Mouse (Mus musculus) c-Kit-positive CD71-positive TER-119-negative erythroid progenitor cells, embryonic 14.5 days (primary cell): ENCODE data around the gene Mrpl33.
"Not testable (repeated sequence)": the region's sequence is repeated elsewhere in the genome, so short reads cannot be mapped to it uniquely, and the experiment has no call there.

Experiments used
- DNase-seq: peaks from one replicate; pipeline ENCODE4 v3.0.0-alpha.2; 2013; ENCODE audit warnings: low read depth

The Mrpl33 gene

GRCm38 (mm10) chr5:31596481-31597429 is at the start of gene Mrpl33:
Gene Mrpl33 (plus strand): TSS chr5:31596935.
- DNase-seq, result peak; percentile 33

- DNase-seq, result no peak
Observed at GRCm38 (mm10) chr5:31559401-31559800, 37.3 kb upstream of the Mrpl33 start.

- DNase-seq, result no peak
Observed at GRCm38 (mm10) chr5:31560352-31560751, 36.4 kb upstream of the Mrpl33 start.

GRCm38 (mm10) chr5:31562036-31562666 is 34.6 kb upstream of the Mrpl33 start:
- DNase-seq, result no peak

- peak; percentile 51 for DNase-seq
Observed at GRCm38 (mm10) chr5:31563496-31563895, 33.2 kb upstream of the Mrpl33 start.

GRCm38 (mm10) chr5:31563905-31564304 is 32.8 kb upstream of the Mrpl33 start:
- no peak for DNase-seq

- no peak for DNase-seq
Observed at GRCm38 (mm10) chr5:31564976-31565375, 31.8 kb upstream of the Mrpl33 start.

GRCm38 (mm10) chr5:31566026-31566425 is 30.7 kb upstream of the Mrpl33 start:
- DNase-seq, result no peak

- no peak for DNase-seq
Observed at GRCm38 (mm10) chr5:31566457-31566856, 30.3 kb upstream of the Mrpl33 start.

- no peak for DNase-seq
Observed at GRCm38 (mm10) chr5:31567951-31568657, 28.6 kb upstream of the Mrpl33 start.

GRCm38 (mm10) chr5:31571023-31571608 is 25.6 kb upstream of the Mrpl33 start:
- no peak for DNase-seq

- no peak for DNase-seq
Observed at GRCm38 (mm10) chr5:31573722-31574121, 23.0 kb upstream of the Mrpl33 start.

- no peak for DNase-seq
Observed at GRCm38 (mm10) chr5:31576539-31576975, 20.2 kb upstream of the Mrpl33 start.

- no peak for DNase-seq
Observed at GRCm38 (mm10) chr5:31581263-31581662, 15.5 kb upstream of the Mrpl33 start.

GRCm38 (mm10) chr5:31581932-31582331 is 14.8 kb upstream of the Mrpl33 start:
- DNase-seq, result no peak

GRCm38 (mm10) chr5:31583261-31583660 is 13.5 kb upstream of the Mrpl33 start:
- no peak for DNase-seq

- no peak for DNase-seq
Observed at GRCm38 (mm10) chr5:31585526-31585925, 11.2 kb upstream of the Mrpl33 start.

GRCm38 (mm10) chr5:31588016-31588415 is 8.7 kb upstream of the Mrpl33 start:
- no peak for DNase-seq

GRCm38 (mm10) chr5:31588672-31589071 is 8.1 kb upstream of the Mrpl33 start:
- DNase-seq, result not testable (repeated sequence)

GRCm38 (mm10) chr5:31589711-31590319 is 6.9 kb upstream of the Mrpl33 start:
- no peak for DNase-seq

GRCm38 (mm10) chr5:31591122-31591521 is 5.6 kb upstream of the Mrpl33 start:
- no peak for DNase-seq

- DNase-seq, result no peak
Observed at GRCm38 (mm10) chr5:31595868-31596267, 867 bp upstream of the Mrpl33 start.
